Mouse (Mus musculus) ES-Bruce4 (cell line): ENCODE results near the gene Lnpep. TPM values are rescaled to one million over a fixed set of nuclear protein-coding genes. Genes with fewer than 3 reads are reported as not detected.

Source experiments
- H3K27ac ChIP-seq: 2 replicates; pipeline ENCODE4 v1.5.1; 2012; ENCODE audit warnings: low read length, inconsistent platforms; ENCODE audit not compliant: insufficient read depth
- H3K27me3 ChIP-seq: 2 replicates; pipeline ENCODE4 v1.6.1; 2012; ENCODE audit warnings: mild to moderate bottlenecking, low read length, inconsistent platforms; ENCODE audit not compliant: control insufficient read depth, poor library complexity, insufficient read depth, severe bottlenecking
- H3K36me3 ChIP-seq: 2 replicates; pipeline ENCODE4 v1.6.1; 2012; ENCODE audit warnings: inconsistent platforms, mild to moderate bottlenecking, low read length, moderate library complexity; ENCODE audit not compliant: control insufficient read depth, poor library complexity, insufficient read depth, severe bottlenecking
- H3K4me1 ChIP-seq: one replicate; pipeline ENCODE4 v1.8.1; 2011; ENCODE audit warnings: low read length; ENCODE audit not compliant: control insufficient read depth, insufficient read depth
- H3K4me3 ChIP-seq: 2 replicates; pipeline ENCODE4 v1.5.1; 2011; ENCODE audit warnings: low read depth, mild to moderate bottlenecking, low read length
- H3K9ac ChIP-seq: 2 replicates; pipeline ENCODE4 v1.6.1; 2012; ENCODE audit warnings: low read depth, mild to moderate bottlenecking, inconsistent platforms; ENCODE audit not compliant: poor library complexity, severe bottlenecking
- H3K9me3 ChIP-seq: replicated peaks from 2 replicates; pipeline ENCODE4 v1.6.1; 2012; ENCODE audit warnings: mild to moderate bottlenecking, low read length, inconsistent platforms; ENCODE audit not compliant: control insufficient read depth, poor library complexity, insufficient read depth, severe bottlenecking
- CTCF ChIP-seq: IDR thresholded peaks from one replicate; pipeline ENCODE4 v1.8.1; 2011; ENCODE audit warnings: low read depth, low read length
- EP300 ChIP-seq: IDR thresholded peaks from 2 replicates; pipeline ENCODE4 v1.6.1; 2011; ENCODE audit warnings: low read depth, low read length; ENCODE audit not compliant: insufficient read depth
- POLR2A ChIP-seq: IDR thresholded peaks from one replicate; pipeline ENCODE4 v1.8.1; 2011; ENCODE audit warnings: low read length; ENCODE audit not compliant: insufficient read depth
- polyA plus RNA-seq: library from polyadenylated mRNA; stranded (reverse); fragments of >200 nt; gene quantifications from 2 replicates; pipeline ENCODE4 v1.2.4, GENCODE M21; 2011; ENCODE audit warnings: low read depth; ENCODE audit not compliant: missing spikeins, insufficient read depth, insufficient read length

The Lnpep gene
- polyA plus RNA-seq, 1 experiment: 60.5 TPM

DNA sequence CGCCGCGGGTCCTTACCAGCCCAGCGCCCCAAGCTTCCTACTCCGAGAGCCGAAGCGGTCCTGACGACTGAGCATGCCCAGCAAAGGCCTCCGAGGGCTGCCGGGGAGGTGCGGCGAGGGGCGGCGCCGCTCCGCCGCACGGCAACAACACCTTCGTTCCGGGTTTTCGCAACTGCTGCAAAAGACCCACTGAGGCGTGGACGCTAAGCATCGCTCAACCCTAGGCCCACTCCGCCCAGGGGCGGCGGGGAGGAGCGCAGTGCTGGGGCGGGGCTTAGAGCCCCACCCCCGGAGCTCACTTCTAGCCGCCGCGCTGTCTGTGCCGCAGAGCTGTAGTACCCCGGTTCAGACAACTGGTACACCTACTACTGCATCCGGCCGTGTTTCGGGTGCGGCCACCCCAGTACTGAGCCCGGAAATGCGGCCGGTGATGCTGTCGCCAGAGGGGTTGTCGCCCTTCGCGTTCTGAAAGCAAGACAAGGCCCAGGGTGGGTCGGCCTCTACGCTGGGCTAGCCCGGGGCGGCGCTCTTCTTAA lies 361 bp downstream of the Lnpep start:
- no peaks in the 10 kb centered on the region for H3K27me3 ChIP-seq
- H3K36me3 ChIP-seq: no peaks in the 10 kb centered on the region
- peaks cover 10% of the 10 kb centered on the region for H3K9me3 ChIP-seq
- peak overlapping the region; percentile 78 for H3K9ac ChIP-seq
- TF ChIP-seq CTCF: no peak
- peak; percentile 39 for TF ChIP-seq POLR2A
- TF ChIP-seq EP300: peak; percentile 68; the same call in 1 of the 2 replicates
- peak overlapping the region; percentile 97 for H3K4me3 ChIP-seq
- no peaks in the 10 kb centered on the region for H3K4me1 ChIP-seq
- H3K27ac ChIP-seq: peak overlapping the region; percentile 94

DNA sequence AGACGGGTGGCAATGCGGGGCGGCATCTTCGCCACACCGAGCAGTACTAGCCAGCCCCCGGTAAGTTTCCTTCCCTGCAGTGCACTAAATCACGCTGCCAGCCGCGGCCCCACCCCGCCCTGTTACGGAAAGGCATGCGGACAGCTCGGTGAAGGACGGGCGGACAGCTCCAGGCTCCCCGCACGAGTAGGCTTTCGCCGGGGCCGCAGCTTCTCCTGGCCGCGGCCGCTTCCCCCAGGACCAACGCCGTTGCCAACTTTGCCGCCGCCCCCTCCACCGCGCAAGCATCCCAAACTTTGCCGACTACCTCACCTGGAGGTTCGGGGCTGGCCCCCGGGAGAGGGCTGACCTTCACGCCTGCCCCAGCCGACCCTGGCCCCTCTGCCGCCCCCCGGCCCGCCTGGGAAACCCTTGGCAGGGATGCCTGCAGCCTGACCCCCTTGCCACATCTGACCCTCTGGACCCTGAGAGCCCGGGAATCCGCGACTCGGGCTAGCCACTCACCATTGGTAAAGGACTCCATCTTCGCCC lies 895 bp downstream of the Lnpep start:
- Histone ChIP-seq H3K9ac (peak overlapping the region; percentile 78), H3K27me3 (no peaks in the 10 kb centered on the region), H3K27ac (peak overlapping the region; percentile 68), H3K36me3 (no peaks in the 10 kb centered on the region), H3K4me3 (peak overlapping the region; percentile 97), H3K9me3 (peaks cover 5% of the 10 kb centered on the region), H3K4me1 (no peaks in the 10 kb centered on the region)
- TF ChIP-seq CTCF (no peak), EP300 (0 out of 2 replicates have a peak, but pooled peaks have one; percentile 5)

DNA sequence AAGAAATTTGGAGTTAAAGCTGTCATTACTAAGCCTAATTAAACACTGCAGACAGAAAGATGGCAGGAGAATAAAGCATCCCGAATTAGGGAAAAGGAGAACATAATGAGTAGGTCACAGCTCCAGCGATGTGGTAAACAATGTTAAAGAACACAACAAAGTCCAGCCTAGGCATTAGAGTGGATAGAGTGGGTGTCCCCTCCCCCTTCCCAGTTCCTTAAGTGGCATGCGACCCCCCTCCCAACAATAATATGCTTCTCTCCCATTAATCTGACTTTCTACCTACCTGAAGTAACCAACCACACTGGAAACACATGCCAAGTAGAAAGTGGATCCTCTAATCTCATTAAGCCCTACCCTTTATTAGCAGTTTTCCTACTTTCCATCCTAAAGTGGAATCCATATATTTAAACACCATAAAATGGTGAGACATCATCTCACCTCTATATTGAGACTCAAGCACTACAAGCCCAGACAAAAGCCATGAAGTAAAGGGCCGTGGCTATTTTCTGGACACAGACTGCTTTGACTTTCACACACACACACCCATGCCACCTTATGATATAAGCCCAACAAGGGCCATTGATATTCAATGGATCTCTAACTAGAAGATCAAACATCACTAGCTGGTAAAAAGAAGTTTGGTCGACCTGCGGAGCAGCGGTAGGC lies 1.5 kb downstream of the Lnpep start:
- Histone ChIP-seq H3K27ac (peak overlapping the region; percentile 68), H3K4me3 (peak overlapping the region; percentile 97), H3K36me3 (no peaks in the 10 kb centered on the region), H3K9ac (peak overlapping the region; percentile 78), H3K27me3 (no peaks in the 10 kb centered on the region), H3K4me1 (no peaks in the 10 kb centered on the region), H3K9me3 (no peaks in the 10 kb centered on the region)
- TF ChIP-seq CTCF (no peak), EP300 (no peak), POLR2A (no peak)

DNA sequence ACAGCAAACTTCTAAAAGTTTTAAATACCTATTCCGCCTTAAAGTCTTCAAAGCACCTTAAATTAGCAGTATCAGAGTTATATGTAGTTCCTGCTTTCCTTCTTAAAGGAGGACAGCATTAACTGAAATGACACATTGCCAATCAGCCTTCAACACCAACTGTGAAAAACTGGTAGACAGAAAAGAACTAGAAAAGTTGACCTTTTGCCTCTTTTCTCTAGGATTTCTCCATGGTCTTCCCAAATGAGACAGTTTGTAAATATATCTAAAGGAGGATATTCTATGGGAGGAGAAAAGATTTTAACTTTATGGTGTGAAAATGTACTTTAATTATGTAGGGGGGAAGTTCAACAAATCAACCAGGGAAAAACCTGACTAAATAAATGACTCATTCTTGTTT lies 2.3 kb downstream of the Lnpep start:
- TF ChIP-seq POLR2A: no peak
- no peak for TF ChIP-seq EP300
- TF ChIP-seq CTCF: no peak
- Histone ChIP-seq H3K9me3 (no peaks in the 10 kb centered on the region), H3K27me3 (no peaks in the 10 kb centered on the region), H3K9ac (no peak overlapping the region), H3K27ac (no peak overlapping the region), H3K4me1 (no peaks in the 10 kb centered on the region), H3K36me3 (no peaks in the 10 kb centered on the region), H3K4me3 (no peak overlapping the region)

DNA sequence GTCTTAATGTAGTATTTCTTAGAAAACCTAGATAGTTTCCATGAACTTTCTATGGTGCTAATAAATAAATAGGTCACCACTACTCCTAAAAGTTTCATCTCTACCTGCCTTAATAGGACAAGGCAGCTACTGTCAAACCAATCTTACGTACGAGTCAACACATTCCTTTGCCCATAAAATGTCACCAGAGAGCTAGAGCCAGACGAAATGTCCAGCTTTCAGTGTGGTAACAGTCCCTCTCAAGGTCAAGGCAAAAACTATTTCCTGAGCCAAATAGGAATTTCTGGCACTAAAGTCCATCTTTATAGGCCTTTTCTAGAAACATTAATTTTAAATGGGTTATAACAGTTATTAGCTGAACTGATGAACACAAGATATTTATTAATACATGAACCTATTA lies 3.3 kb downstream of the Lnpep start:
- H3K27ac ChIP-seq: no peak overlapping the region
- TF ChIP-seq POLR2A (no peak), CTCF (no peak), EP300 (no peak)
- no peak overlapping the region for H3K4me3 ChIP-seq
- H3K27me3 ChIP-seq: no peaks in the 10 kb centered on the region
- H3K4me1 ChIP-seq: no peaks in the 10 kb centered on the region
- H3K9ac ChIP-seq: no peak overlapping the region
- no peaks in the 10 kb centered on the region for H3K36me3 ChIP-seq
- H3K9me3 ChIP-seq: no peaks in the 10 kb centered on the region

DNA sequence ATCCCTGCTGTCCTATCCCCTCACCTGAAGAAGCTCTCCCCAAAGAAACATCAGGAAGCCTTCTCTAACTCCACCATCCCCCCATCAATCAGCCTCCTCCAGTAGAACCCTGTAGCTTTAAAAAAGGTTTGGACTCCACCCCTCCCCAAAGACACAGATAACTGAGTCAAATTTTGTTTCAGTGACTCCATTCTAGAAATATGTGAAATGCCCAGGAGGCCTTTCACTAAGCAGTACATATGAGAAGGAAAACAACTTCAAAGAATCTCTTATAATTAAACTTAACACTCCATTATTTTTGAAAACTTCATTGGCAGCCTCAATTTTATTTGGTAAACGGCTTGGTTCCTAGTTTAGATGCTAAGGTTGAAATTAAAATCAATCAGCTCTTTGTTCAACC lies 6.4 kb downstream of the Lnpep start:
- Histone ChIP-seq H3K27me3 (no peaks in the 10 kb centered on the region), H3K9ac (no peak overlapping the region), H3K4me1 (no peaks in the 10 kb centered on the region), H3K36me3 (no peaks in the 10 kb centered on the region), H3K9me3 (no peaks in the 10 kb centered on the region), H3K4me3 (no peak overlapping the region), H3K27ac (no peak overlapping the region)
- no peak for TF ChIP-seq EP300
- no peak for TF ChIP-seq POLR2A
- TF ChIP-seq CTCF: no peak
